Mouse (Mus musculus): ENCODE data around the gene Arhgap24. TPM values are rescaled to one million over a fixed set of nuclear protein-coding genes. Genes with fewer than 3 reads are reported as not detected.

Arhgap24 gene
- polyA plus RNA-seq, 1 experiment from 2014 or later: 14.8 TPM

DNA sequence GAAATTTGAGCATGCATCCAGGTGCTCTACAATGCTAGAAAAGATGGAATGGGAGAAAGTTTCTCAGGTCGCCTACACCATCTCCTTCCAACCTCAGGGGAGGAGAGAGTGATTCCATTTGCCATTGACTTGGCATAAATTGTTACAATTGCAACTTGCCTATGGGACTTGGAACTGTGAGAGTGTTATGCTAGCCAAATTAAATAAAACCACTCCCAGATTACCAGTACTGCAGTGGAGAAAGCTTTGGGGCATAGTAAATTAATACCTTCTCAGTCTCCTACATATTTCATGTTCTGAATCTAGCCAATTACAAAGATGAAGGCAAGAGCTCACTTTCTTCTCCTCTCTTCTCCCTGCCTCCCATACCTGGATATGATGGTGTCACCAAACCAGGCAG is 139.8 kb downstream of the Arhgap24 start:
- Histone ChIP-seq H3K27ac (ENCODE audit: low read depth) (no peak overlapping the region), H3K4me3 (ENCODE audit: low read depth, low read length) (no peak overlapping the region), H3K9ac (ENCODE audit: low read length) (no peak overlapping the region), H3K9me3 (ENCODE audit: control insufficient read depth, low read length) (no peaks in the 10 kb centered on the region), H3K36me3 (ENCODE audit: control insufficient read depth, insufficient read depth, low read length) (no peaks in the 10 kb centered on the region), H3K4me2 (ENCODE audit: low read length) (no peak overlapping the region), H3K27me3 (replicated peaks; ENCODE audit: control insufficient read depth, insufficient read depth, low read length) (no peaks in the 10 kb centered on the region), H3K4me1 (replicated peaks; ENCODE audit: control insufficient read depth, insufficient read depth, low read length) (no peaks in the 10 kb centered on the region)
- ATAC-seq (replicated peaks; ENCODE audit: low FRiP score, low TSS enrichment, low read depth) (no peak), DNase-seq (ENCODE audit: low spot score) (no peak)
- 96% methylated on average over 1 of the region's 1 CpGs for WGBS

DNA sequence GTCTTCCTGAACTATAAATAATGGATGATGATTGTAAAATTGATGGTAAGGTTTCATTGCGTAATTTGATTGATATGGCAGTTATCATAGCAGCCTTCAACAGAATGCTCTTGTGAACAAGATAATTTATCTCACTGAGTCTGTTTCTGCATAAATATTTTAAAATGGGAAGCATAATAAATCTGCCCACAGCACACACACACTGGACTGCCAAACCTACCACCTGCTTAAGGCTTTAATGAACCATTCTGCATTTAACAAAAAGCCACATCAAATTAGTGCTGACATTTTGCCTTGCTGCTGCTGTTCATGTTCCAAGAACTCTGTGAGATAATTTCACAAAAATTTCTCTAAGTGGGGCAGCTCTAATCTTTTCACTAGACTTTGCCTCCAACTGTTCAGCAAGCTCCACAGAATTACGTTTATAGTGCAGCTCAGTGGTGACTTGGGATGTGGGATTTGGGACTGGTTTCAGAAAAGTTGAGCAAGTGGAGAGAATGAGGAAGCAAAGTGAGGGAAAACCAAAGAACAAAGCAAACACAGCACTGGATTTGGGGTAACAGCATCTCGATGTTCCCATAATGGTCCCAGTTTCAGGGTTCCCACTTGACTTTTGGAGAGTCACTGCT is 142.7 kb downstream of the Arhgap24 start:
- Histone ChIP-seq H3K4me2 (ENCODE audit: low read length) (no peak overlapping the region), H3K4me3 (ENCODE audit: low read depth, low read length) (no peak overlapping the region), H3K9me3 (ENCODE audit: control insufficient read depth, low read length) (no peaks in the 10 kb centered on the region), H3K27me3 (replicated peaks; ENCODE audit: control insufficient read depth, insufficient read depth, low read length) (no peaks in the 10 kb centered on the region), H3K36me3 (ENCODE audit: control insufficient read depth, insufficient read depth, low read length) (no peaks in the 10 kb centered on the region), H3K4me1 (replicated peaks; ENCODE audit: control insufficient read depth, insufficient read depth, low read length) (no peaks in the 10 kb centered on the region), H3K9ac (ENCODE audit: low read length) (no peak overlapping the region), H3K27ac (ENCODE audit: low read depth) (no peak overlapping the region)
- 80% methylated on average over 3 of the region's 3 CpGs for WGBS
- no peak for DNase-seq (ENCODE audit: low spot score)
- no peak for ATAC-seq (replicated peaks; ENCODE audit: low FRiP score, low TSS enrichment, low read depth)

DNA sequence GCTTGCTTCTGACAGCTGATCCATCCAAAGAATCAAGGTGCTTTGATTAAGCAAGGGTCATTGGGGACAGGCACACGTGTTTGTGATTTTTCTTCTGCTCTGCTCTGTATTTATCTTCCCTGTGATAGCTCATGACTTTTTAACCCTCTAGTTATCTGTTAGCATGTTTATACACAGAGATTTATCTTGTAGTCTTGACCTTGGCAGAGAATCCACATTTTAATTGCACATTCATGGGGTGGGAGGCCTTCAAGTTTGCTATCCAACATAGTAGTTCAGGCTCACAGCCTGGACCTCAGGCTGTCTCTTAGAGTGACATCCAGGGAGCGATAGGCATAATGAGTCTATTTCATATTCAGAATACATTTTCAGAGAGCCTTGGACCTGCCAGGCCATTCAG is 145.5 kb downstream of the Arhgap24 start:
- WGBS: 41% methylated on average over 2 of the region's 2 CpGs
- DNase-seq (ENCODE audit: low spot score) (no peak), ATAC-seq (replicated peaks; ENCODE audit: low FRiP score, low TSS enrichment, low read depth) (no peak)
- Histone ChIP-seq H3K4me3 (ENCODE audit: low read depth, low read length) (no peak overlapping the region), H3K36me3 (ENCODE audit: control insufficient read depth, insufficient read depth, low read length) (no peaks in the 10 kb centered on the region), H3K27me3 (replicated peaks; ENCODE audit: control insufficient read depth, insufficient read depth, low read length) (no peaks in the 10 kb centered on the region), H3K9me3 (ENCODE audit: control insufficient read depth, low read length) (no peaks in the 10 kb centered on the region), H3K27ac (ENCODE audit: low read depth) (no peak overlapping the region), H3K9ac (ENCODE audit: low read length) (no peak overlapping the region), H3K4me2 (ENCODE audit: low read length) (no peak overlapping the region), H3K4me1 (replicated peaks; ENCODE audit: control insufficient read depth, insufficient read depth, low read length) (no peaks in the 10 kb centered on the region)

DNA sequence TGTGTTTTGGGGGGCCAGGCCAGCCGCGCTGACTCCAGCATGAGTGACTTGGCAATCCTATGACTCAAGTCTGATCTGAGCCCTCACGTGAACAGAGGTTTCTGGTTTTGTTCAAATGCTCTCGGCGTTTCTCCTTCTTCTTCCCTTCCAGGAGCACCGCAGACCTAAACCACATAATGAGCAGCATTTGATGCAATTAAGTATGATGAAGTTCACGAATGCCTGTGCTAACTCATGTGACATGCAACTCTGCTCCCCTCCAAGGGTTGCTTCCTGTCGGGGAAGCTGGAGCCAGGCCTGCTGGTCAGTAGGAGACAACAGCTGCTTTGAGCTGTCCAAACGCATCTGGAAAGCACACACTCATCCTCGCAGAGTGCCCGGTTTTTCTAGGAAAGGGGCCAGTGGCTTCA is 148.2 kb downstream of the Arhgap24 start:
- no peaks in the 10 kb centered on the region for H3K9me3 ChIP-seq (ENCODE audit: control insufficient read depth, low read length)
- H3K4me1 ChIP-seq (replicated peaks; ENCODE audit: control insufficient read depth, insufficient read depth, low read length): no peaks in the 10 kb centered on the region
- 47% methylated on average over 11 of the region's 11 CpGs for WGBS
- ATAC-seq (replicated peaks; ENCODE audit: low FRiP score, low TSS enrichment, low read depth) (no peak), DNase-seq (ENCODE audit: low spot score) (peak; percentile 63)
- no peak overlapping the region for H3K4me3 ChIP-seq (ENCODE audit: low read depth, low read length)
- H3K9ac ChIP-seq (ENCODE audit: low read length): no peak overlapping the region
- no peaks in the 10 kb centered on the region for H3K27me3 ChIP-seq (replicated peaks; ENCODE audit: control insufficient read depth, insufficient read depth, low read length)
- H3K27ac ChIP-seq (ENCODE audit: low read depth): peak overlapping the region; percentile 1; the same call in 1 of the 2 replicates
- H3K36me3 ChIP-seq (ENCODE audit: control insufficient read depth, insufficient read depth, low read length): no peaks in the 10 kb centered on the region
- no peak overlapping the region for H3K4me2 ChIP-seq (ENCODE audit: low read length)

DNA sequence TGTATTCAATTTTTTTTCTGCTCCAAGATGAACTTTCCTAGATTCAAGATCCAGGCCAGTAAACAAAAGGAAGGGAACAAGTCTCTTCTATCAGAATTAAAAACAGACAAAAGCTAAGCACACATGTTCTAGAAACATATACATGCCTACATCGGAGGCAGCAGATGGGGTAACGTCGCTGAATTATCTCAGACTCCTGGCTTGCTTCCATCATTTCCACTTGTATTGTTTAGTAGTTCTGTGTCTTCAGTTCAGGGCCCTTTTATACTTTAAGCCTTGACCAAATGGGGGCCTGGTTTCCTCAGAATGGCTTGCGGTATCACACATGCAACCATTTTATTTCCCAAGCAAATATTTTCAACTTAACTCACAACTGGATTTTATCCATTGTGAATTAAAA is 154.4 kb downstream of the Arhgap24 start:
- no peak overlapping the region for H3K4me2 ChIP-seq (ENCODE audit: low read length)
- no peaks in the 10 kb centered on the region for H3K27me3 ChIP-seq (replicated peaks; ENCODE audit: control insufficient read depth, insufficient read depth, low read length)
- H3K36me3 ChIP-seq (ENCODE audit: control insufficient read depth, insufficient read depth, low read length): no peaks in the 10 kb centered on the region
- no peak overlapping the region for H3K9ac ChIP-seq (ENCODE audit: low read length)
- H3K4me3 ChIP-seq (ENCODE audit: low read depth, low read length): no peak overlapping the region
- no peak for DNase-seq (ENCODE audit: low spot score)
- ATAC-seq (replicated peaks; ENCODE audit: low FRiP score, low TSS enrichment, low read depth): no peak
- H3K27ac ChIP-seq (ENCODE audit: low read depth): no peak overlapping the region
- WGBS: 57% methylated on average over 4 of the region's 4 CpGs
- no peaks in the 10 kb centered on the region for H3K9me3 ChIP-seq (ENCODE audit: control insufficient read depth, low read length)
- H3K4me1 ChIP-seq (replicated peaks; ENCODE audit: control insufficient read depth, insufficient read depth, low read length): no peaks in the 10 kb centered on the region

DNA sequence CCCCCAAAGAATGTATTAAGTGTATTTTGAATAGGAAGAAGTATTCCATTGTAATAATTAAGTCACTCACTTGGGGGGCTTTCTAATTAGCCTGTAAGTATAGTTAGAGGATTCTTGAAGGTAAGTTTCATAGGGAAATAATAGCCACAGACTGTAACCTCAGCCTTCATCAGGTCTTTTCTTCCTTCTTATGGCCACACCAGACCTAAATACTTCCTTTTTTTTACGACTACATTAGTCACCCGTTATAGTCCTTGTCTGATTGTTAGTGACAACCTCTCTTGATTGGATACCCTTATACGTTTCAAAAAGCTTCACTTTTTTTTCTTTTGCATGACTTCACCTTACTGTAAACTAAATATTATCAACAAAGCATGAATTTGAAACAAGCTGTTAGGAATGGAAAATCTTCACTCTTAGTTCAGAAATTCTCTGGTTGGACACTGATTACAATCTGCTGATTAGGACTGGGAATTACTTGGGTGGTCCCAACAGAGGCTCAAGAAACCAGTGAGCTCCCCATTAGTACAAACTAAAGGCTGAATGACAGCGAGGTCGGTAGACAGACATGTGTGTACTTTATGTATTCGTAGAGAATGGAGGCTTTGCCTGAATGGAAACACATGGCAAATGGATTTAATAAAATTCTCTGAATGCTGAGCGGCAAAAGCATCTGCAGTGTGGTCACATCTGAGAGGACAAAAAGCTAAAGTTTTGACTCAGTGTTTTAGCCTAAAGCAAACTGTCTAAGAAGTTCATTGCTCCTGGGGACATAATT is 158.8 kb downstream of the Arhgap24 start:
- DNase-seq (ENCODE audit: low spot score) (no peak), ATAC-seq (replicated peaks; ENCODE audit: low FRiP score, low TSS enrichment, low read depth) (no peak)
- no peak overlapping the region for H3K9ac ChIP-seq (ENCODE audit: low read length)
- 43% methylated on average over 7 of the region's 7 CpGs for WGBS
- H3K36me3 ChIP-seq (ENCODE audit: control insufficient read depth, insufficient read depth, low read length): no peaks in the 10 kb centered on the region
- no peak overlapping the region for H3K27ac ChIP-seq (ENCODE audit: low read depth)
- H3K27me3 ChIP-seq (replicated peaks; ENCODE audit: control insufficient read depth, insufficient read depth, low read length): no peaks in the 10 kb centered on the region
- H3K9me3 ChIP-seq (ENCODE audit: control insufficient read depth, low read length): no peaks in the 10 kb centered on the region
- no peaks in the 10 kb centered on the region for H3K4me1 ChIP-seq (replicated peaks; ENCODE audit: control insufficient read depth, insufficient read depth, low read length)
- H3K4me2 ChIP-seq (ENCODE audit: low read length): no peak overlapping the region
- no peak overlapping the region for H3K4me3 ChIP-seq (ENCODE audit: low read depth, low read length)

DNA sequence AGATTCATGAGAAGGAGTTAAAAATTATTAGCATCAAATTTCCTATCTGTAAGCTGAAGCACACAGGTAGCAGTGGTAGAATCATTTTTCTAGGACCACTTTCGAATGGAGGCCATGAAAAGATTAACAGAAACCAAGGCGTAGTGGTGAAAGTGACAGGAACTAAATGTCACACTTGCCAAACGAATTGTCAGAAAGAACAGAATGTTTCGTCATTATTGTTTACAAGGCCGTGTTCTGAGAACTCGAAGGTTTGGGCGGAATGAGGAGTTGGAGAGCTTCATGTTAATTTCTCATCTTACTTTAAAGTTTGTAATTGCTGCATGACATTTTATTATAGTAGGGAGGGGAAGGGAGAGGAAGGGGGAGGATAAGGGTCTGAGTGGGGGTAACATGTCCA is 162.2 kb downstream of the Arhgap24 start:
- H3K27ac ChIP-seq (ENCODE audit: low read depth): no peak overlapping the region
- H3K4me2 ChIP-seq (ENCODE audit: low read length): no peak overlapping the region
- WGBS: 67% methylated on average over 7 of the region's 7 CpGs
- no peaks in the 10 kb centered on the region for H3K36me3 ChIP-seq (ENCODE audit: control insufficient read depth, insufficient read depth, low read length)
- no peaks in the 10 kb centered on the region for H3K4me1 ChIP-seq (replicated peaks; ENCODE audit: control insufficient read depth, insufficient read depth, low read length)
- H3K4me3 ChIP-seq (ENCODE audit: low read depth, low read length): no peak overlapping the region
- H3K27me3 ChIP-seq (replicated peaks; ENCODE audit: control insufficient read depth, insufficient read depth, low read length): no peaks in the 10 kb centered on the region
- ATAC-seq (replicated peaks; ENCODE audit: low FRiP score, low TSS enrichment, low read depth) (no peak), DNase-seq (ENCODE audit: low spot score) (no peak)
- no peak overlapping the region for H3K9ac ChIP-seq (ENCODE audit: low read length)
- H3K9me3 ChIP-seq (ENCODE audit: control insufficient read depth, low read length): no peaks in the 10 kb centered on the region

DNA sequence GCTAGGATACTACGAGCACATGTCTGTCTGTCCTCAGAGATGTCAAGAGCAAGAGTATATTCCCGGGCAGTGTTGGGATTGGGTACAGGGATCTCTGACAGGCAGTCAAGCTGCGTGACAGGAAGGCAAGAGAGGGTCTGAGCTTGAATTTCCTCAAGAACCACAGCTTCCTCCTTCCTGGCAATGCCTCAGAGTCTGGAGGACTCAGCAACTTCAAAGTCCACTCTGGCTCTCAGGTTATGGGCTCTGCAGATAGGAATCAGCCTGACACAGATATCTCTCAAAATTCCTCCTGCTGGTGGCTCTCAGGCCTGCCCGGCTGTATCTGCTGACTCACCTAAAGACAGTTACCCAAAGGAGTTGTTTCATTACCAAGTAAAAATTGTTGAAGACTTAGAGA is 162.6 kb downstream of the Arhgap24 start:
- 78% methylated on average over 4 of the region's 4 CpGs for WGBS

DNA sequence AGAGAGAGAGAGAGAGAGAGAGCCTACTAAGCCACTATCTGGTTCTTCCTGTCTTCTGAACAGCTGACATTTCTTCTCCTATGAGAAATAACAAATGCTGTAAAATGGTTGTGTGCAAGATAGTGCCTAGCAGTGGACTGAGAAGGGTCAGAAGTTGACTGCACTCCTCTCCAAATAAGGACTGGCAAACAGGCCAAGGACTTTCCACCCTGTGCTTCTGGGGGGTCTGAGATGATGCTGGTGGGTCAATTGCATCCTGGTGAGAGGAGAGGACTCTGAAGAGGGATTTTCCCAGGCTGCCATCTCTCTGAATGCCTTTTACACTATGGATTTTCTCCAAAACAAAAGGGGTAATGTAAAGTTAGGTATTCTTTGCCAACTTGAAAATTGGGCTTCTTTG is 177.9 kb downstream of the Arhgap24 start:
- H3K27me3 ChIP-seq (replicated peaks; ENCODE audit: control insufficient read depth, insufficient read depth, low read length): no peaks in the 10 kb centered on the region
- no peaks in the 10 kb centered on the region for H3K36me3 ChIP-seq (ENCODE audit: control insufficient read depth, insufficient read depth, low read length)
- DNase-seq (ENCODE audit: low spot score) (no peak), ATAC-seq (replicated peaks; ENCODE audit: low FRiP score, low TSS enrichment, low read depth) (no peak)
- H3K4me1 ChIP-seq (replicated peaks; ENCODE audit: control insufficient read depth, insufficient read depth, low read length): peaks cover 6% of the 10 kb centered on the region
- H3K27ac ChIP-seq (ENCODE audit: low read depth): peak overlapping the region; percentile 36; the same call in 1 of the 2 replicates
- H3K4me2 ChIP-seq (ENCODE audit: low read length): no peak overlapping the region
- no peaks in the 10 kb centered on the region for H3K9me3 ChIP-seq (ENCODE audit: control insufficient read depth, low read length)
- H3K4me3 ChIP-seq (ENCODE audit: low read depth, low read length): no peak overlapping the region
- H3K9ac ChIP-seq (ENCODE audit: low read length): no peak overlapping the region

More for the DNA sequence above, 162.6 kb downstream of the Arhgap24 start:
- H3K4me3 ChIP-seq (ENCODE audit: low read depth, low read length): no peak overlapping the region
- ATAC-seq (replicated peaks; ENCODE audit: low FRiP score, low TSS enrichment, low read depth) (no peak), DNase-seq (ENCODE audit: low spot score) (no peak)
- no peak overlapping the region for H3K27ac ChIP-seq (ENCODE audit: low read depth)
- no peak overlapping the region for H3K9ac ChIP-seq (ENCODE audit: low read length)
- H3K9me3 ChIP-seq (ENCODE audit: control insufficient read depth, low read length): no peaks in the 10 kb centered on the region
- H3K4me1 ChIP-seq (replicated peaks; ENCODE audit: control insufficient read depth, insufficient read depth, low read length): no peaks in the 10 kb centered on the region
- no peaks in the 10 kb centered on the region for H3K27me3 ChIP-seq (replicated peaks; ENCODE audit: control insufficient read depth, insufficient read depth, low read length)
- no peak overlapping the region for H3K4me2 ChIP-seq (ENCODE audit: low read length)
- no peaks in the 10 kb centered on the region for H3K36me3 ChIP-seq (ENCODE audit: control insufficient read depth, insufficient read depth, low read length)
